Mouse (Mus musculus) gastrocnemius, postnatal 10 days (tissue): ENCODE measurements around the gene Snx19. TPM values are rescaled to one million over a fixed set of nuclear protein-coding genes. Genes with fewer than 3 reads are reported as not detected.

Experiments
- DNase-seq: peaks from one replicate; pipeline ENCODE4 v3.0.0; 2021; ENCODE audit warnings: mixed read lengths
- total RNA-seq, 2 experiments: library from RNA; stranded (reverse); gene quantifications; 2 replicates each; pipeline ENCODE4 v1.2.3; 2021

The Snx19 gene
- total RNA-seq, 2 experiments from 2014 or later: 18.8 to 19.2 TPM

GRCm38 (mm10) chr9:30484183-30484582, 57.3 kb downstream of the Snx19 start:
- no peak for DNase-seq

- no peak for DNase-seq
Observed at GRCm38 (mm10) chr9:30485161-30485560, 58.3 kb downstream of the Snx19 start.

GRCm38 (mm10) chr9:30488384-30488783, 61.5 kb downstream of the Snx19 start:
- DNase-seq: no peak

- no peak for DNase-seq
Observed at GRCm38 (mm10) chr9:30494446-30494845, 67.5 kb downstream of the Snx19 start.

GRCm38 (mm10) chr9:30508966-30509365, 82.1 kb downstream of the Snx19 start:
- DNase-seq: no peak

GRCm38 (mm10) chr9:30515953-30516352, 89.0 kb downstream of the Snx19 start:
- DNase-seq: no peak
